ENCODE assay signal across 7 mouse cellular contexts in genomic region chr15:61395296-61395826, GRCm38 (mm10).
A peak's percentile ranks its signal among the peaks of the same experiment; 100 is the strongest.
DNase-seq lines count a peak whose midpoint lies in the region; ATAC-seq and TF ChIP-seq lines count a peak whose summit lies in the region.

No protein-coding gene starts in this region.

- no peak for TF ChIP-seq POLR2A in cortical plate, adult 2 months (IDR thresholded peaks at IDR 0.05; ENCODE audit: extremely low read depth, insufficient read depth, low read length)

- WGBS in heart, embryonic 14.5 days: 11% methylated on average over 8 of the region's 8 CpGs
- WGBS in kidney, postnatal 0 days: 5% methylated on average over 8 of the region's 8 CpGs

- H3K27ac ChIP-seq in cortical plate, adult 2 months (ENCODE audit: insufficient read depth, low read length): peak overlapping the region; percentile 18; the same call in 1 of the 2 replicates
- peak overlapping the region in 1 of 2 experiments; percentile 74; a peak in 3 of 4 replicates for H3K27ac ChIP-seq in heart, embryonic 14.5 days (replicated peaks in 1 of 2; ENCODE audit: control insufficient read depth in 1 of 2, insufficient read depth in 1 of 2, low read depth in 2 of 2, low read length in 2 of 2)
- H3K27ac ChIP-seq in kidney, postnatal 0 days: no peak overlapping the region

- no peaks in the 10 kb centered on the region for H3K27me3 ChIP-seq in heart, embryonic 14.5 days (ENCODE audit: control insufficient read depth, insufficient read depth, low read length)
- H3K27me3 ChIP-seq in kidney, postnatal 0 days (ENCODE audit: insufficient read depth, low read length): no peaks in the 10 kb centered on the region

- no peak; the same call in 1 of the 2 replicates for ATAC-seq in heart, embryonic 14.5 days (ENCODE audit: insufficient number of reproducible peaks, insufficient read depth, low FRiP score, low read depth)
- peak; percentile 54 for ATAC-seq in kidney, postnatal 0 days (replicated peaks; ENCODE audit: low FRiP score, low read depth)
- ATAC-seq in monocyte, adult 5-6 weeks (replicated peaks; ENCODE audit: insufficient number of reproducible peaks, low FRiP score, low TSS enrichment, poor library complexity, severe bottlenecking): no peak

- no peaks in the 10 kb centered on the region for H3K9me3 ChIP-seq in heart, embryonic 14.5 days (ENCODE audit: control insufficient read depth, low read length)
- no peaks in the 10 kb centered on the region for H3K9me3 ChIP-seq in kidney, postnatal 0 days (replicated peaks; ENCODE audit: low read length)

- no peak for TF ChIP-seq CTCF in cortical plate, adult 2 months (IDR thresholded peaks at IDR 0.05; ENCODE audit: extremely low read depth, insufficient read depth, low read length)
- TF ChIP-seq CTCF in kidney, postnatal 0 days (IDR thresholded peaks at IDR 0.05; ENCODE audit: low read depth): no peak

- peak; percentile 34 for DNase-seq in adrenal gland, adult 8-10 months
- DNase-seq in kidney, postnatal 0 days (ENCODE audit: low spot score): peak; percentile 88
- DNase-seq in mesoderm, embryonic 11.5 days (ENCODE audit: low read depth, low spot score): peak; percentile 53
- DNase-seq in thymus, postnatal 14 days: no peak

- H3K4me2 ChIP-seq in heart, embryonic 14.5 days (ENCODE audit: low read length): peak overlapping the region; percentile 2
- peak overlapping the region; percentile 18; the same call in 1 of the 2 replicates for H3K4me2 ChIP-seq in kidney, postnatal 0 days (ENCODE audit: low read length)

- no peak overlapping the region for H3K4me3 ChIP-seq in cortical plate, adult 2 months (ENCODE audit: insufficient read depth, low read length)
- H3K4me3 ChIP-seq in heart, embryonic 14.5 days (ENCODE audit: control insufficient read depth in 1 of 2, insufficient read depth in 1 of 2, low read depth in 1 of 2, low read length in 2 of 2): no peak overlapping the region
- H3K4me3 ChIP-seq in kidney, postnatal 0 days (replicated peaks; ENCODE audit: low read depth, low read length): no peak overlapping the region

- H3K36me3 ChIP-seq in heart, embryonic 14.5 days (ENCODE audit: control insufficient read depth, insufficient read depth, low read length): no peaks in the 10 kb centered on the region
- H3K36me3 ChIP-seq in kidney, postnatal 0 days (ENCODE audit: insufficient read depth, low read length): no peaks in the 10 kb centered on the region

- H3K9ac ChIP-seq in heart, embryonic 14.5 days (ENCODE audit: low read length): no peak overlapping the region
- no peak overlapping the region for H3K9ac ChIP-seq in kidney, postnatal 0 days (ENCODE audit: low read depth, low read length)

- no peaks in the 10 kb centered on the region for H3K4me1 ChIP-seq in cortical plate, adult 2 months (ENCODE audit: control insufficient read depth, insufficient read depth, low read length)
- H3K4me1 ChIP-seq in heart, embryonic 14.5 days (ENCODE audit: control insufficient read depth in 2 of 2, insufficient read depth in 2 of 2, low read length in 2 of 2): peaks cover 0 to 5% of the 10 kb centered on the region in 2 experiments; a peak in 2 of 4 replicates
- no peaks in the 10 kb centered on the region for H3K4me1 ChIP-seq in kidney, postnatal 0 days (replicated peaks; ENCODE audit: insufficient read depth, low read length)
